Mouse (Mus musculus) forebrain, postnatal 0 days (tissue): Measurements from ENCODE around the gene Txndc11. TPM values are rescaled to one million over a fixed set of nuclear protein-coding genes. Genes with fewer than 3 reads are reported as not detected.

ENCODE experiments used
- ATAC-seq: fragments of 200-750 bp; cut with Nextera tagmentation; 2 replicates; pipeline ENCODE4 v1.8.0; 2017; ENCODE audit warnings: mild to moderate bottlenecking, moderate library complexity
- DNase-seq: peaks from one replicate; pipeline ENCODE4 v3.0.0-alpha.2; 2015
- H3K27ac ChIP-seq: fragments of 300-500 bp; sonication (generic); 2 replicates; pipeline ENCODE4 v1.5.1; 2014; ENCODE audit warnings: low read depth, mild to moderate bottlenecking, antibody characterized with exemption, low read length, moderate library complexity, mixed read lengths
- H3K27me3 ChIP-seq: fragments of 300-500 bp; sonication (generic); 2 replicates; pipeline ENCODE4 v1.6.1; 2014; ENCODE audit warnings: mild to moderate bottlenecking, low read length, mixed read lengths; ENCODE audit not compliant: insufficient read depth
- H3K36me3 ChIP-seq: fragments of 300-500 bp; sonication (generic); 2 replicates; pipeline ENCODE4 v1.6.1; 2014; ENCODE audit warnings: mild to moderate bottlenecking, moderate library complexity; ENCODE audit not compliant: insufficient read depth
- H3K4me1 ChIP-seq: fragments of 300-500 bp; sonication (generic); 2 replicates; pipeline ENCODE4 v1.6.1; 2014; ENCODE audit warnings: antibody characterized with exemption; ENCODE audit not compliant: insufficient read depth
- H3K4me2 ChIP-seq: fragments of 300-500 bp; sonication (generic); 2 replicates; pipeline ENCODE4 v1.6.1; 2014; ENCODE audit warnings: low read depth, mild to moderate bottlenecking, moderate library complexity
- H3K4me3 ChIP-seq: fragments of 300-500 bp; sonication (generic); 2 replicates; pipeline ENCODE4 v1.5.1; 2014; ENCODE audit warnings: low read depth, low read length, mixed read lengths
- H3K9ac ChIP-seq: fragments of 300-500 bp; sonication (generic); 2 replicates; pipeline ENCODE4 v1.6.1; 2014; ENCODE audit warnings: mild to moderate bottlenecking
- H3K9me3 ChIP-seq: fragments of 300-500 bp; sonication (generic); 2 replicates; pipeline ENCODE4 v1.6.1; 2016; ENCODE audit warnings: low read length
- CTCF ChIP-seq: sonication (generic); IDR thresholded peaks from 2 replicates; pipeline ENCODE4 v1.5.1; 2016; ENCODE audit warnings: antibody characterized with exemption, control low read depth, low read depth
- WGBS: fragments of 180-500 bp; shearing (Covaris S2); extraction: QIAGEN DNeasy Blood & Tissue Kit; methylation state at CpG from one replicate; pipeline ENCODE4 v1.1.7; 2014; 5-methylcytosine and 5-hydroxymethylcytosine counted together
- polyA plus RNA-seq: library from polyadenylated mRNA; unstranded; fragments of >200 nt; fragmentation: Nextera tagmentation; extraction: Ambion mirVana; gene quantifications from 2 replicates; pipeline ENCODE4 v1.2.1, GENCODE M21; 2015
- total RNA-seq: library from RNA; depleted of rRNA; stranded (reverse); fragments of >200 nt; gene quantifications from 2 replicates; pipeline ENCODE4 v1.2.3, GENCODE M21; 2014

Gene Txndc11
- total and polyA plus RNA-seq, 2 experiments from 2014 or later, result 29.9 to 43.8 TPM

DNA sequence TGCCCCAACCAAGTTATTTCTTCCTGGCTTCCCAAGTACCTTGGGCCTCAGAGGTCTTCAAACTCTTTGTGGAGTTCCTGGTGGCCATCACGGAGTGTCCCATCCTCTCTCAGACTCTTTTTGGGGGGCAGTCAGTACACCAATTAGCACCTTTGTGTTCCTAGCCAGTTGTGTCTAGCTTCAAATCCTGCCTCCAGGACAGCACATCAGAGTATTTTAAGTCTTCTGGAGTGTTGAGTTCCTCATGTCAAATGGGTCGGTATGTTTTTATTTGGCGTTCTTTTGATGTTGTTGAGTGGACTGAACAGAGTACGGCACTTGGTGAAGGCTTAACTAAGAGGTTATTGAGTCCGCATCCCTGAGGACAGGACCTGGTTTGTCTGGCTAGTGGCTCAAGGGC is 69.0 kb downstream of the Txndc11 start:
- ATAC-seq, result no peak
- H3K4me1 ChIP-seq, result peaks cover 37% of the 10 kb centered on the region

DNA sequence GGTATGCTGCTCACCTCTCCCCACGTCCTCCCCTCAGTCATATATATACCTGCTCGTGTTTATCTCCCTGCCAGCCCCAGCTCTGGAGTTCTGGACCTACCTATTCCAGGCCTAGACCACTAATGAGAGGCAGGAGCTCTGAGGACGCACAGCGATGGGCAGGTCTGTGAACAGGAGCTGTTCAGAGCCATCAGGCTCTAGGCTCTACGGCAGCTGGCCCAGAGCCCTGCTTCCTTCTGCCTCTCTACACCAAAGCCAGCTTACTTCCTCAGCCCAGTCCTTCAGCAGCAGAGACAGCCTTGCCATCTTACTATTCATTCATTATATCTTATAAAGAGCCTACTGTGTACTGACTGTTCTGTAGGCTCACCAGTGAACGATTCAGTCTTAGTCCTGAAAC is 69.7 kb downstream of the Txndc11 start:
- no peak for TF ChIP-seq CTCF
- ATAC-seq (no peak), DNase-seq (no peak)
- 80% methylated on average over 6 of the region's 6 CpGs for WGBS
- no peak overlapping the region for H3K4me2 ChIP-seq
- H3K9me3 ChIP-seq, result no peaks in the 10 kb centered on the region
- no peaks in the 10 kb centered on the region for H3K36me3 ChIP-seq
- H3K27ac ChIP-seq, result no peak overlapping the region
- H3K4me1 ChIP-seq, result peaks cover 36% of the 10 kb centered on the region
- H3K27me3 ChIP-seq, result no peaks in the 10 kb centered on the region
- H3K9ac ChIP-seq, result no peak overlapping the region
- no peak overlapping the region for H3K4me3 ChIP-seq

More for the DNA sequence above, 69.0 kb downstream of the Txndc11 start:
- Histone ChIP-seq H3K4me2 (peak overlapping the region; percentile 74), H3K4me3 (peak overlapping the region; percentile 90), H3K27ac (peak overlapping the region; percentile 96), H3K27me3 (no peaks in the 10 kb centered on the region), H3K9me3 (no peaks in the 10 kb centered on the region), H3K36me3 (no peaks in the 10 kb centered on the region), H3K9ac (peak overlapping the region; percentile 100)
- DNase-seq, result no peak
- 43% methylated on average over 5 of the region's 5 CpGs for WGBS
- no peak for TF ChIP-seq CTCF

DNA sequence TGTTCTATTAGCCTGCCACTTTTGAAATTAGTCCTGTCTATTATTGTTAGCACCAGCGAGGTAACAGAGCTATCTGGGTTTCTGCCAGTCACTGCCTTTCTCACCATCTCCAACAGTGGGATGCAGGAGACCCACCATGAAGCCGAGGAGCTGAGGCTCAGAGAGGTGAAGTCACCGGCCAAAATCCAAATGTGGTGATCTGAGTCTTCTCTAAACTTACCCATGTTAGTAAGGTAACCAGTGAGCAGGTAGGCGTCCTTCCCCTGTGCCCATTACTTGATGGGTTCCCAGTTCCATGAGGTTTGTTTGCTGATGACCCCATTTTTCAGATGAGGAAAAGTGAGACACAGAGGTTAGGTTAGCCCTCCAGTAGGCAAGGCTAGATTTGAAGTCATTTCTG is 70.1 kb downstream of the Txndc11 start:
- Histone ChIP-seq H3K27ac (no peak overlapping the region), H3K27me3 (no peaks in the 10 kb centered on the region), H3K9ac (no peak overlapping the region), H3K4me1 (peaks cover 32% of the 10 kb centered on the region), H3K9me3 (no peaks in the 10 kb centered on the region), H3K4me3 (no peak overlapping the region), H3K4me2 (no peak overlapping the region), H3K36me3 (no peaks in the 10 kb centered on the region)
- no peak for TF ChIP-seq CTCF
- DNase-seq (no peak), ATAC-seq (no peak)
- 85% methylated on average over 4 of the region's 4 CpGs for WGBS

DNA sequence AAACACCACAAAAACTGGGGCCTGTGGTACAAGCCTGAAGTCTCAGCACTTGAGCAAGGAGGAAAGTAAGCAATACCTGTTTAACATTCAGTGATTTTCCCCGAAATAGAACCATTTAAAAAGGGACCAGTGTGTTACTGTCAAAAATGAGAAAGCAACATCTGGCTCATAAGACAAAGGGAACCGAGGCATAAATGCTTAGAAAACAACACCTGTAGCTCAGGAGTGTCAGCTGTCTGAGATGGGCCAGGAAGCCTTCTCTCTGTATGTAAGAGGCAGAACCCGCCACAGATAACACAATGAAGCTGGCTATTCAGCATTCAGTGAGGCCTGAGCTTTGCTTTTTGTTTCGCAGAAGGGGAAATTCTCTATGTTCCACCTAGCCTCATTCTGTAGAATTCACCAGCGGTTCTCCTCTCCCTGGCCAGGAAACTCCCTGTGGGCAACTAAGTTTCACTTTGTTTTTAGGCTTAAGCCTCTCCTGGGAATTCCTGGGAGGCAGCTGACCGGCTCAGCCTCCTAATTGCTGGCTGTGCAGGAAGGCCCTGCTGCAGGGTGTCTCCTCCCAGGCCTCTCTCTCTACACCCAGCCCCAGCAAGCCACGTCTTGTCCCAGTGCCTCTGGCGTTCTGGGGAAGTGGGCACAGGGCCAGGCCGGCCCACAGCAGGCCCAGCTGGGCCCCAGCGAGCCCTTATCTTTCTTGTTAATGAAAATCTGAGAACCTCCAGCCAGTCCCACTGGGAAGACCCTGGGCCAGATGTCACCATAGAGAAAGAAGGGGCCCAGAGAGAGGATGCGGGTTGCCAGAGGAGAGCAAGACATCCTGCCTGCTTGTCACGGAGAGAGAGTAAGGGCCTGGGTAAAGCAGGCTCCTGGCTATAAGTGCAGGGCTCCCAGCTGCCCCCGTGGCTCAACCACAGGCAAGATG is 71.4 kb downstream of the Txndc11 start:
- peak overlapping the region; percentile 45 for H3K27ac ChIP-seq
- no peaks in the 10 kb centered on the region for H3K36me3 ChIP-seq
- no peak overlapping the region for H3K4me3 ChIP-seq
- no peak overlapping the region for H3K9ac ChIP-seq
- H3K9me3 ChIP-seq, result no peaks in the 10 kb centered on the region
- TF ChIP-seq CTCF, result no peak
- H3K27me3 ChIP-seq, result no peaks in the 10 kb centered on the region
- 16% methylated on average over 13 of the region's 13 CpGs for WGBS
- DNase-seq (no peak), ATAC-seq (no peak)
- H3K4me2 ChIP-seq, result no peak overlapping the region
- peaks cover 19% of the 10 kb centered on the region for H3K4me1 ChIP-seq

DNA sequence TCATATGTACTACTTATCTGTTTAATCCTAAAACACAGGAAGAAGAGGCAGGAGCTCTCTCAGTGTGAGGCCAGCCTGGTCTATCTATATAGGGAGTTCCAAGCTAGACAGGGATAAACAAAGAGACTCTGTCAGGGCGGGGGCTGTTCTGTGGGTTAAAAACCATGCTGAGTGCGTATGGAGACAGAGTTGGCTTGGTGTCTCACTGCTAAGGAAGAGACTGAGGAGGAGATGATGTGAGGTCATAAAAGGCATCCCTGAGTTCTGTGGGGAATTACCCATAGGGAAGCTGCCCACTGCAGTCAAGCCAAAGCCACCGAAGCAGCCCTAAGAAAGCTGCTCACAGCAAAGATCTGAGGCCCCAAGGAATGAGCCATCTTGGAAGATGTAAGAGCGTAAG is 73.8 kb downstream of the Txndc11 start, which contains the start of gene Snn:
Gene Snn (plus strand): TSS at position 301 of the 400 bp plus-strand sequence.
- H3K9ac ChIP-seq, result no peak within 1 kb of the TSS
- TF ChIP-seq CTCF, result no peak
- no peak for ATAC-seq

DNA sequence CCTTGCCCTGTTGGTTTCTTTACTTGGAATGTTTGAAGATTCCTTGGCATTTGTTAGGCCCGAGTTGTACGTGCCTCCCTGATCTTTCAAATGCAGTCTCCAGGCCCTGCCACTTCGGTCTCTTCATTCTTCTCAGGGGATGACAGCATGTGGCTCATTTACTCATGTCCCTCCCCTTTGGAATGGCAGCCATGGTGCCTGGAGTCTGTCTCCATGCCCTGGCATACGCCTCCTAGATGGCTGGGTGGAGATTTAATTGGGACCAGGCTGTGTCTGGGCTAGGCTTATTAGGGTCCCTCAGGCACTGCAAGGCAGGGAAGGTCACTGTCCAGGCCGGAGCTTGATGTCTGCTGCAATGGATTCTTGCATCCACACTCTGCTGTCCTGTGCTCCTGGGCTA is 78.5 kb downstream of the Txndc11 start:
- TF ChIP-seq CTCF, result no peak
- no peak overlapping the region for H3K4me3 ChIP-seq
- 59% methylated on average over 5 of the region's 5 CpGs for WGBS
- H3K27ac ChIP-seq, result no peak overlapping the region
- no peaks in the 10 kb centered on the region for H3K27me3 ChIP-seq
- H3K36me3 ChIP-seq, result no peaks in the 10 kb centered on the region
- H3K4me2 ChIP-seq, result no peak overlapping the region
- H3K9ac ChIP-seq, result no peak overlapping the region
- H3K4me1 ChIP-seq, result no peaks in the 10 kb centered on the region
- no peaks in the 10 kb centered on the region for H3K9me3 ChIP-seq
- peak; percentile 25; the same call in 1 of the 2 replicates for ATAC-seq
- no peak for DNase-seq

More for the DNA sequence above, 73.8 kb downstream of the Txndc11 start, which contains the start of gene Snn:
- no peaks in the 10 kb centered on the region for H3K9me3 ChIP-seq
- H3K27me3 ChIP-seq, result no peaks in the 10 kb centered on the region
- no peak within 1 kb of the TSS for H3K27ac ChIP-seq
- no peak for DNase-seq
- peaks cover 10% of the 10 kb centered on the region; the same call in 1 of the 2 replicates for H3K4me1 ChIP-seq
- no peak within 1 kb of the TSS for H3K4me3 ChIP-seq
- WGBS, result 84% methylated on average over 4 of the region's 4 CpGs
- H3K36me3 ChIP-seq, result no peaks in the 10 kb centered on the region
- no peak within 1 kb of the TSS for H3K4me2 ChIP-seq

DNA sequence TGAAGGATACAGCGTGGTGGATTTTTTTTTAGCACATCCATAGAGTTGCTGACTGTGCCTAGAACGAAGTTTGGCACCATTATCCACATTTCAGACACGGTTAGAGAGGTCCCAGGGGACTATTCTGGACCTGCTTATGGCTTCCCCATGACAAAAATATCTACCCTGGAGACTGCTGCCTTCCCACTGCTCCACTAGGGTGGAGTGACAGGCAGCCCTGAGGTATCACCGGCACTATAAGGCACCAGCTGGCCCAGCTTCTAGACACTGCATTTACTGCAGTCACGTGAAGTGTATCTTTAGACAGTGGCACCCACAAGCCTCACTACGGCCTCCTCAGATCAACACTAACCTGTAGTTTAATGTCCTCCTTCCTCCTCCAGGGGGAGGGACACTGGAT is 79.6 kb downstream of the Txndc11 start:
- Histone ChIP-seq H3K9me3 (no peaks in the 10 kb centered on the region), H3K4me1 (no peaks in the 10 kb centered on the region), H3K9ac (no peak overlapping the region), H3K4me2 (no peak overlapping the region), H3K27me3 (no peaks in the 10 kb centered on the region), H3K27ac (no peak overlapping the region), H3K36me3 (no peaks in the 10 kb centered on the region), H3K4me3 (no peak overlapping the region)
- TF ChIP-seq CTCF, result no peak
- ATAC-seq (no peak), DNase-seq (no peak)
- 83% methylated on average over 6 of the region's 6 CpGs for WGBS
